In genomic region chr12:70679701-70680425, GRCm38 (mm10) we compare ENCODE assay signal across 8 mouse cellular contexts.
A peak's percentile ranks its signal among the peaks of the same experiment; 100 is the strongest.
DNase-seq lines count a peak whose midpoint lies in the region; ATAC-seq lines count a peak whose summit lies in the region.

No protein-coding gene starts in this region.

- intact Hi-C loops in heart, postnatal 25 days (cut with DNase I), result no loop called here

- 49% methylated on average over 20 of the region's 20 CpGs for WGBS in forebrain, embryonic 16.5 days
- 67% methylated on average over 20 of the region's 20 CpGs for WGBS in midbrain, embryonic 14.5 days
- 77% methylated on average over 20 of the region's 20 CpGs for WGBS in kidney, embryonic 16.5 days

- H3K4me3 ChIP-seq in forebrain, embryonic 16.5 days (replicated peaks; ENCODE audit: low read length), result no peak overlapping the region
- H3K4me3 ChIP-seq in midbrain, embryonic 14.5 days (replicated peaks; ENCODE audit: low read depth, low read length), result no peak overlapping the region
- H3K4me3 ChIP-seq in kidney, embryonic 16.5 days (ENCODE audit: low read length), result no peak overlapping the region

- no peaks in the 10 kb centered on the region for H3K9me3 ChIP-seq in forebrain, embryonic 16.5 days (ENCODE audit: control insufficient read depth, low read length)
- H3K9me3 ChIP-seq in midbrain, embryonic 14.5 days (ENCODE audit: control insufficient read depth, low read length), result no peaks in the 10 kb centered on the region
- no peaks in the 10 kb centered on the region for H3K9me3 ChIP-seq in kidney, embryonic 16.5 days (ENCODE audit: low read length)

- no peaks in the 10 kb centered on the region for H3K36me3 ChIP-seq in forebrain, embryonic 16.5 days (ENCODE audit: control insufficient read depth, insufficient read depth)
- H3K36me3 ChIP-seq in midbrain, embryonic 14.5 days (ENCODE audit: control insufficient read depth, insufficient read depth, low read length), result no peaks in the 10 kb centered on the region
- H3K36me3 ChIP-seq in kidney, embryonic 16.5 days (ENCODE audit: insufficient read depth, low read length), result no peaks in the 10 kb centered on the region

- H3K27ac ChIP-seq in forebrain, embryonic 16.5 days (ENCODE audit: low read length), result no peak overlapping the region; the same call in 1 of the 2 replicates
- H3K27ac ChIP-seq in midbrain, embryonic 14.5 days (replicated peaks; ENCODE audit: low read depth, low read length), result 0 out of 2 replicates have a peak overlapping the region, but pooled peaks have one; percentile 26
- H3K27ac ChIP-seq in kidney, embryonic 16.5 days (ENCODE audit: low read length), result no peak overlapping the region

- H3K27me3 ChIP-seq in forebrain, embryonic 16.5 days (replicated peaks; ENCODE audit: control insufficient read depth, insufficient read depth, low read length), result no peaks in the 10 kb centered on the region
- H3K27me3 ChIP-seq in midbrain, embryonic 14.5 days (ENCODE audit: control insufficient read depth, insufficient read depth, low read length), result no peaks in the 10 kb centered on the region
- H3K27me3 ChIP-seq in kidney, embryonic 16.5 days (ENCODE audit: insufficient read depth, low read length), result no peaks in the 10 kb centered on the region

- DNase-seq in kidney, postnatal 4 days, result peak; percentile 15 to 29
- no peak for DNase-seq in kidney, adult 9 months
- DNase-seq in heart, postnatal 25 days (ENCODE audit: low spot score), result peak; percentile 49
- DNase-seq in midbrain, embryonic 14.5 days, result peak; percentile 55
- no peak for DNase-seq in spleen, adult 12 weeks (ENCODE audit: low spot score)
- no peak for DNase-seq in kidney, postnatal 14 days

- H3K4me1 ChIP-seq in forebrain, embryonic 16.5 days (replicated peaks; ENCODE audit: control insufficient read depth, insufficient read depth, low read length), result peaks cover 7% of the 10 kb centered on the region; the same call in 1 of the 2 replicates
- no peaks in the 10 kb centered on the region for H3K4me1 ChIP-seq in midbrain, embryonic 14.5 days (ENCODE audit: control insufficient read depth, insufficient read depth, low read length)
- peaks cover 4% of the 10 kb centered on the region; the same call in 1 of the 2 replicates for H3K4me1 ChIP-seq in kidney, embryonic 16.5 days (ENCODE audit: insufficient read depth, low read length)

- ATAC-seq in forebrain, embryonic 16.5 days, result peak; percentile 82
- ATAC-seq in midbrain, embryonic 14.5 days (ENCODE audit: low FRiP score, low TSS enrichment), result no peak
- no peak for ATAC-seq in kidney, embryonic 16.5 days (ENCODE audit: low FRiP score, low TSS enrichment)

- H3K9ac ChIP-seq in forebrain, embryonic 16.5 days (replicated peaks; ENCODE audit: low read depth, low read length), result no peak overlapping the region
- H3K9ac ChIP-seq in midbrain, embryonic 14.5 days (replicated peaks; ENCODE audit: low read length), result no peak overlapping the region
- H3K9ac ChIP-seq in kidney, embryonic 16.5 days (replicated peaks; ENCODE audit: low read length), result no peak overlapping the region

- H3K4me2 ChIP-seq in forebrain, embryonic 16.5 days (ENCODE audit: low read length), result peak overlapping the region; percentile 16; the same call in 1 of the 2 replicates
- H3K4me2 ChIP-seq in midbrain, embryonic 14.5 days (ENCODE audit: low read length), result no peak overlapping the region
- no peak overlapping the region for H3K4me2 ChIP-seq in kidney, embryonic 16.5 days (replicated peaks; ENCODE audit: low read depth, low read length)

Comparison
In these comparisons a context has a peak if more than half of its experiments do, and no peak if none do; other contexts are left out.
1. DNase-seq: peak in kidney, postnatal 4 days (2 of 2), heart, postnatal 25 days (single experiment) and midbrain, embryonic 14.5 days (single experiment); none in kidney, adult 9 months (single experiment), spleen, adult 12 weeks (single experiment) and kidney, postnatal 14 days (single experiment).